In the genomic region with DNA sequence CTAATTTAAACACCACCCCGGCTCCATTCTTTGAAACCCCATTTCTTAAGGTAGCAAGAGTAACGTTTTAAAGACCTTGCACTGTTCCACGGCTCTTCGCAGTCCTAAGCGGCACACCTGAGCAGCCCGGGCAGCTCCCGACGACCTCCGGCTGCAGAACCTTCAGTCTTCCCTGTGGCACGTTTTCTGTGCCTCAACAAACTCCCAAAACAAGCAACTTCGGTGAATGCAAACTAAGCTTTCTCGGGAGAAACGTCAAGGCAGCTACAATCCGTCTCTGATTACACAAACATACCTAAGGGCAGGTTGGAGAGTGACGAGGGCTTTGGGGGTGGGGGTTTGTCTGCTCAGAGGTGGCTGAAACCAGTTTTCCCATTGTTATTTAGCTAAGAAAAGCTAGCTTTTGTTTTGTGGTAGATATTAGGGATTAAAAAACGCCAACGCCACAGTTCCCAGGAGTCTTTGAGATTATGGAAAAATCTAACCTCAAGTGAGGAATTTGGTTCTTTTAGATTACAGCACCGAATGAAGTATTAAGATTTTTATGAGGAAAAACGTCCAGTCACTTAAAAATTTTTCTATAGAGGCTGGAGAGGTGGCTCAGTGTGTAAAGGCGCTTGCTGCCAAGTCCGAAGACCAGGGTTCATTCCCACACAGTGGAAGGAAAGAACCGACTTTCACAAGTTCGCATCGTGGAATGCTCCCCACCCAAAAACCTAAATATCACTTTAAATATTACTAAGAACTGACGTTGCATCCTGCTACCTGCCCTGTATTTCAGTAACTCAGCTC, we compare ENCODE assay signal across 8 mouse cellular contexts. TPM values are rescaled to one million over a fixed set of nuclear protein-coding genes. Genes with fewer than 3 reads are reported as not detected.
DNase-seq lines count a peak whose midpoint lies in the region; ATAC-seq lines count a peak whose summit lies in the region.

A gene (minus strand): TSS at position 211 of the 792 bp plus-strand sequence.

- H3K36me3 ChIP-seq in forebrain, embryonic 11.5 days (ENCODE audit: control insufficient read depth, insufficient read depth, low read length) = no peaks in the 10 kb centered on the region
- H3K36me3 ChIP-seq in neural tube, embryonic 12.5 days = no peaks in the 10 kb centered on the region

- H3K9ac ChIP-seq in forebrain, embryonic 11.5 days (ENCODE audit: low read length) = peak within 1 kb of the TSS; percentile 47; the same call in 1 of the 2 replicates
- 0 out of 2 replicates have a peak within 1 kb of the TSS, but pooled peaks have one; percentile 44 for H3K9ac ChIP-seq in neural tube, embryonic 12.5 days

- peak within 1 kb of the TSS; percentile 50 for H3K4me3 ChIP-seq in forebrain, embryonic 11.5 days (ENCODE audit: low read depth, low read length)
- peak within 1 kb of the TSS; percentile 44 for H3K4me3 ChIP-seq in neural tube, embryonic 12.5 days

- peak; percentile 23 for DNase-seq in embryo, embryonic 10 days (ENCODE audit: low spot score)
- DNase-seq in embryo, embryonic 10.5 days (ENCODE audit: low spot score) = no peak
- DNase-seq in CD4-positive helper T cell, adult 2 months (ENCODE audit: low read depth, low spot score) = peak; percentile 26
- DNase-seq in forebrain, embryonic 11.5 days (ENCODE audit: low spot score) = no peak
- DNase-seq in kidney, postnatal 4 days = peak; percentile 12 to 33
- no peak for DNase-seq in layer of hippocampus, adult 8-10 months (ENCODE audit: low spot score in 2 of 2)
- no peak for DNase-seq in gastrocnemius, adult 18-20 months (ENCODE audit: low spot score)

- H3K4me2 ChIP-seq in forebrain, embryonic 11.5 days (ENCODE audit: low read depth, low read length, severe bottlenecking) = peak within 1 kb of the TSS; percentile 79
- H3K4me2 ChIP-seq in neural tube, embryonic 12.5 days (replicated peaks) = peak within 1 kb of the TSS; percentile 83

- H3K27me3 ChIP-seq in forebrain, embryonic 11.5 days (ENCODE audit: control insufficient read depth, insufficient read depth, low read length) = peaks cover 37% of the 10 kb centered on the region
- H3K27me3 ChIP-seq in neural tube, embryonic 12.5 days (replicated peaks) = peaks cover 31% of the 10 kb centered on the region

- no peak for ATAC-seq in forebrain, embryonic 11.5 days (replicated peaks; ENCODE audit: low FRiP score)
- peak; percentile 2; the same call in 1 of the 2 replicates for ATAC-seq in neural tube, embryonic 12.5 days (ENCODE audit: low FRiP score, low read depth)

- WGBS in forebrain, embryonic 11.5 days = 1% methylated on average over 25 of the region's 25 CpGs
- WGBS in neural tube, embryonic 12.5 days = 3% methylated on average over 25 of the region's 25 CpGs

- no peak within 1 kb of the TSS for H3K27ac ChIP-seq in forebrain, embryonic 11.5 days (ENCODE audit: low read depth, low read length)
- H3K27ac ChIP-seq in neural tube, embryonic 12.5 days = no peak within 1 kb of the TSS

- no peaks in the 10 kb centered on the region for H3K9me3 ChIP-seq in forebrain, embryonic 11.5 days (ENCODE audit: control insufficient read depth, low read length)
- no peaks in the 10 kb centered on the region for H3K9me3 ChIP-seq in neural tube, embryonic 12.5 days

- peaks cover 17% of the 10 kb centered on the region for H3K4me1 ChIP-seq in forebrain, embryonic 11.5 days (replicated peaks; ENCODE audit: control insufficient read depth, insufficient read depth, low read length)
- H3K4me1 ChIP-seq in neural tube, embryonic 12.5 days = peaks cover 17% of the 10 kb centered on the region

RNA-seq across cellular contexts. Expression of the gene that starts here (rescaled TPM):
- polyA plus RNA-seq in forebrain, embryonic 11.5 days (2014; fragmentation: Nextera tagmentation; extraction: Ambion mirVana) = 0.77 and 1.5 TPM in 2 replicates
- polyA plus RNA-seq in neural tube, embryonic 12.5 days (2016; fragmentation: Nextera tagmentation; extraction: Ambion mirVana) = 0.81 and 1.2 TPM in 2 replicates
- total RNA-seq in layer of hippocampus, adult 8-10 months (2022) = 1 to 10 TPM in 2 of 4 experiments, under 1 TPM in 2; 0.41 to 1.6 (median 0.97) TPM
- total RNA-seq in gastrocnemius, adult 18-20 months (2021) = under 1 TPM; 0.16 to 0.43 TPM

Comparison
In these comparisons a context has a peak if more than half of its experiments do, and no peak if none do; other contexts are left out.
1. DNase-seq: peak in embryo, embryonic 10 days (single experiment), CD4-positive helper T cell, adult 2 months (single experiment) and kidney, postnatal 4 days (2 of 2); none in embryo, embryonic 10.5 days (single experiment), forebrain, embryonic 11.5 days (single experiment), layer of hippocampus, adult 8-10 months (0 of 2) and gastrocnemius, adult 18-20 months (single experiment).